Mouse (Mus musculus): Measurements from ENCODE around the gene Prdm12. TPM values are rescaled to one million over a fixed set of nuclear protein-coding genes. Genes with fewer than 3 reads are reported as not detected.

Gene Prdm12
- not detected for polyA plus RNA-seq (2017; shearing (Covaris generic))

- ATAC-seq: no peak
Observed at GRCm38 (mm10) chr2:31639901-31640608, at the start of gene Prdm12. TSS of gene Prdm12 (plus strand) at chr2:31640037.

GRCm38 (mm10) chr2:31591799-31592484 lies 47.9 kb upstream of the Prdm12 start:
- no peak for ATAC-seq

GRCm38 (mm10) chr2:31607555-31607954 lies 32.3 kb upstream of the Prdm12 start:
- no peak for ATAC-seq

- ATAC-seq: no peak
Observed at GRCm38 (mm10) chr2:31609859-31610261, 30.0 kb upstream of the Prdm12 start.

GRCm38 (mm10) chr2:31610922-31611321 lies 28.9 kb upstream of the Prdm12 start:
- ATAC-seq: no peak

- no peak for ATAC-seq
Observed at GRCm38 (mm10) chr2:31611400-31611799, 28.4 kb upstream of the Prdm12 start.

GRCm38 (mm10) chr2:31612627-31613026 lies 27.2 kb upstream of the Prdm12 start:
- peak; percentile 69 for ATAC-seq

GRCm38 (mm10) chr2:31613781-31614180 lies 26.1 kb upstream of the Prdm12 start:
- peak; percentile 65 for ATAC-seq

- no peak for ATAC-seq
Observed at GRCm38 (mm10) chr2:31618484-31619161, 21.2 kb upstream of the Prdm12 start.

- no peak for ATAC-seq
Observed at GRCm38 (mm10) chr2:31619208-31619607, 20.6 kb upstream of the Prdm12 start.

- ATAC-seq: no peak
Observed at GRCm38 (mm10) chr2:31633531-31633930, 6.3 kb upstream of the Prdm12 start.

GRCm38 (mm10) chr2:31635281-31636137 lies 4.3 kb upstream of the Prdm12 start:
- ATAC-seq: no peak

GRCm38 (mm10) chr2:31636138-31636741 lies 3.6 kb upstream of the Prdm12 start:
- no peak for ATAC-seq

- no peak for ATAC-seq
Observed at GRCm38 (mm10) chr2:31636742-31637141, 3.1 kb upstream of the Prdm12 start.

GRCm38 (mm10) chr2:31637311-31637710 lies 2.5 kb upstream of the Prdm12 start:
- no peak for ATAC-seq

- ATAC-seq: no peak
Observed at GRCm38 (mm10) chr2:31637807-31638206, 2.0 kb upstream of the Prdm12 start.

GRCm38 (mm10) chr2:31638581-31639465 lies 1.0 kb upstream of the Prdm12 start:
- no peak for ATAC-seq

GRCm38 (mm10) chr2:31639466-31639760 lies 424 bp upstream of the Prdm12 start:
- no peak for ATAC-seq

- ATAC-seq: no peak
Observed at GRCm38 (mm10) chr2:31640609-31641507, 1.0 kb downstream of the Prdm12 start.

- ATAC-seq: no peak
Observed at GRCm38 (mm10) chr2:31641508-31641830, 1.6 kb downstream of the Prdm12 start.
